In genomic region chr1:75478916-75479634, GRCm38 (mm10) we compare ENCODE assay signal across 8 mouse cellular contexts. TPM values are rescaled to one million over a fixed set of nuclear protein-coding genes. Genes with fewer than 3 reads are reported as not detected.
DNase-seq lines count a peak whose midpoint lies in the region; ATAC-seq lines count a peak whose summit lies in the region.

Gene Chpf, minus strand, starts transcription at chr1:75479307.
Gene Tmem198, plus strand, starts transcription at chr1:75479532.

- H3K4me1 ChIP-seq in heart, embryonic 14.5 days (ENCODE audit: control insufficient read depth in 2 of 2, insufficient read depth in 2 of 2, low read length in 2 of 2) = peaks cover 12 to 24% of the 10 kb centered on the region in 2 experiments
- peaks cover 14% of the 10 kb centered on the region for H3K4me1 ChIP-seq in liver, embryonic 11.5 days (replicated peaks; ENCODE audit: control insufficient read depth, insufficient read depth, low read length)

- peak within 1 kb of the TSS; percentile 83 for H3K4me2 ChIP-seq in heart, embryonic 14.5 days (ENCODE audit: low read length)
- H3K4me2 ChIP-seq in liver, embryonic 11.5 days = peak within 1 kb of the TSS; percentile 95

- peak within 1 kb of the TSS; percentile 68 to 81 for H3K4me3 ChIP-seq in heart, embryonic 14.5 days (ENCODE audit: control insufficient read depth in 1 of 2, insufficient read depth in 1 of 2, low read depth in 1 of 2, low read length in 2 of 2)
- peak within 1 kb of the TSS; percentile 78 for H3K4me3 ChIP-seq in liver, embryonic 11.5 days (ENCODE audit: low read depth, low read length)

- 0% methylated on average over 56 of the region's 76 CpGs for WGBS in heart, embryonic 14.5 days
- under 1% methylated on average over 74 of the region's 76 CpGs for WGBS in liver, embryonic 11.5 days

- H3K9ac ChIP-seq in heart, embryonic 14.5 days (ENCODE audit: low read length) = peak within 1 kb of the TSS; percentile 80
- H3K9ac ChIP-seq in liver, embryonic 11.5 days (ENCODE audit: low read depth, low read length) = peak within 1 kb of the TSS; percentile 74

- H3K36me3 ChIP-seq in heart, embryonic 14.5 days (ENCODE audit: control insufficient read depth, insufficient read depth, low read length) = peaks cover 31% of the 10 kb centered on the region
- peaks cover 12% of the 10 kb centered on the region for H3K36me3 ChIP-seq in liver, embryonic 11.5 days (ENCODE audit: control insufficient read depth, insufficient read depth, low read length)
- 0 out of 2 replicates have a peak, but pooled peaks cover 2% of the 10 kb centered on the region for H3K36me3 ChIP-seq in splenic B cell, adult 2 months (ENCODE audit: control insufficient read depth, insufficient read depth, low read length, poor library complexity, severe bottlenecking)

- H3K27ac ChIP-seq in heart, embryonic 14.5 days (replicated peaks in 1 of 2; ENCODE audit: control insufficient read depth in 1 of 2, insufficient read depth in 1 of 2, low read depth in 2 of 2, low read length in 2 of 2) = peak within 1 kb of the TSS; percentile 64 to 72
- H3K27ac ChIP-seq in liver, embryonic 11.5 days (ENCODE audit: low read depth, low read length) = peak within 1 kb of the TSS; percentile 53; the same call in 1 of the 2 replicates

- peak; percentile 93 to 95 for DNase-seq in CD8-positive naive resting alpha-beta T cell, adult 2 months (ENCODE audit: low read depth in 2 of 2, low spot score in 2 of 2)
- peak; percentile 46 for DNase-seq in c-Kit-negative CD71-positive TER-119-positive erythroid progenitor cells, embryonic 14.5 days (ENCODE audit: low read depth, low spot score)
- DNase-seq in fibroblast of lung, adult 2 months (ENCODE audit: low read depth) = peak; percentile 84
- DNase-seq in kidney, postnatal 10 days = peak; percentile 99
- peak; percentile 98 for DNase-seq in liver, embryonic 11.5 days (ENCODE audit: low spot score)
- peak; percentile 96 for DNase-seq in naive thymus-derived CD4-positive, alpha-beta T cell, adult 2 months (ENCODE audit: low read depth)
- DNase-seq in splenic B cell, adult 2 months (ENCODE audit: low read depth, low spot score) = peak; percentile 96

- no peaks in the 10 kb centered on the region for H3K9me3 ChIP-seq in heart, embryonic 14.5 days (ENCODE audit: control insufficient read depth, low read length)
- no peaks in the 10 kb centered on the region for H3K9me3 ChIP-seq in liver, embryonic 11.5 days (ENCODE audit: control insufficient read depth, low read length)

- H3K27me3 ChIP-seq in heart, embryonic 14.5 days (ENCODE audit: control insufficient read depth, insufficient read depth, low read length) = peaks cover 66% of the 10 kb centered on the region
- peaks cover 68% of the 10 kb centered on the region for H3K27me3 ChIP-seq in liver, embryonic 11.5 days (replicated peaks; ENCODE audit: control insufficient read depth, insufficient read depth, low read length)
- no peaks in the 10 kb centered on the region for H3K27me3 ChIP-seq in splenic B cell, adult 2 months (ENCODE audit: control insufficient read depth, insufficient read depth, low read length, poor library complexity, severe bottlenecking)

- peak; percentile 88 for ATAC-seq in heart, embryonic 14.5 days (ENCODE audit: insufficient number of reproducible peaks, insufficient read depth, low FRiP score, low read depth)
- peak; percentile 91 for ATAC-seq in liver, embryonic 11.5 days (replicated peaks; ENCODE audit: low FRiP score)

RNA-seq across cellular contexts. Expression of gene Chpf, which starts in this region (rescaled TPM):
- 23.5 and 27.0 TPM in 2 replicates for polyA plus RNA-seq in heart, embryonic 14.5 days (2014; fragmentation: Nextera tagmentation; extraction: Ambion mirVana)
- 17.7 and 17.9 TPM in 2 replicates for polyA plus RNA-seq in liver, embryonic 11.5 days (2014; fragmentation: Nextera tagmentation; extraction: Ambion mirVana)

RNA-seq across cellular contexts. Expression of gene Tmem198, which starts in this region (rescaled TPM):
- 0.20 and 0.38 TPM in 2 replicates for polyA plus RNA-seq in heart, embryonic 14.5 days (2014; fragmentation: Nextera tagmentation; extraction: Ambion mirVana)
- 0.15 and 0.26 TPM in 2 replicates for polyA plus RNA-seq in liver, embryonic 11.5 days (2014; fragmentation: Nextera tagmentation; extraction: Ambion mirVana)

Comparison
In these comparisons a context has a peak if more than half of its experiments do, and no peak if none do; other contexts are left out.
1. Peak in every context shown above with its lines: DNase-seq, ATAC-seq, H3K4me3 ChIP-seq and H3K27ac ChIP-seq.
2. DNase-seq: peak in every context shown above with its lines; median percentile 99 in kidney, postnatal 10 days; 98 in liver, embryonic 11.5 days; 96 in naive thymus-derived CD4-positive, alpha-beta T cell, adult 2 months; 96 in splenic B cell, adult 2 months; 94 in CD8-positive naive resting alpha-beta T cell, adult 2 months; 84 in fibroblast of lung, adult 2 months; 46 in c-Kit-negative CD71-positive TER-119-positive erythroid progenitor cells, embryonic 14.5 days.